Mouse (Mus musculus): Measurements from ENCODE around the gene Hnf4a. TPM values are rescaled to one million over a fixed set of nuclear protein-coding genes. Genes with fewer than 3 reads are reported as not detected.
"Not testable (repeated sequence)": the region's sequence is repeated elsewhere in the genome, so short reads cannot be mapped to it uniquely, and the experiment has no call there.

The Hnf4a gene
- 0.67 and 2.3 TPM in 2 replicates for polyA plus RNA-seq (2012; rRNA removed)

GRCm38 (mm10) chr2:163506300-163507004 lies at the start of gene Hnf4a:
Gene Hnf4a, plus strand, starts transcription at chr2:163506808.
- H3K4me1 ChIP-seq (ENCODE audit: control insufficient read depth, insufficient read depth, low read length), result no peaks in the 10 kb centered on the region
- TF ChIP-seq POLR2A (IDR thresholded peaks at IDR 0.05; ENCODE audit: borderline replicate concordance, extremely low read depth, low read depth, low read length) (no peak), CTCF (IDR thresholded peaks at IDR 0.05; ENCODE audit: insufficient read depth, low read length) (no peak)
- WGBS, result 76% methylated on average over 10 of the region's 10 CpGs
- no peak within 1 kb of the TSS for H3K4me3 ChIP-seq (replicated peaks; ENCODE audit: extremely low read depth, low read depth, low read length)
- no peak for DNase-seq

- WGBS, result 32% methylated on average over 27 of the region's 27 CpGs
- DNase-seq, result no peak
- Histone ChIP-seq H3K4me3 (replicated peaks; ENCODE audit: extremely low read depth, low read depth, low read length) (no peak overlapping the region), H3K4me1 (ENCODE audit: control insufficient read depth, insufficient read depth, low read length) (peaks cover 4% of the 10 kb centered on the region; the same call in 1 of the 2 replicates)
- no peak for TF ChIP-seq POLR2A (IDR thresholded peaks at IDR 0.05; ENCODE audit: borderline replicate concordance, extremely low read depth, low read depth, low read length)
These were observed 47.9 kb upstream of the Hnf4a start for GRCm38 (mm10) chr2:163458539-163459265.

GRCm38 (mm10) chr2:163459380-163459779 lies 47.2 kb upstream of the Hnf4a start:
- 27% methylated on average over 10 of the region's 10 CpGs for WGBS
- DNase-seq, result no peak
- Histone ChIP-seq H3K4me3 (replicated peaks; ENCODE audit: extremely low read depth, low read depth, low read length) (no peak overlapping the region), H3K4me1 (ENCODE audit: control insufficient read depth, insufficient read depth, low read length) (peaks cover 4% of the 10 kb centered on the region; the same call in 1 of the 2 replicates)
- TF ChIP-seq CTCF (IDR thresholded peaks at IDR 0.05; ENCODE audit: insufficient read depth, low read length) (no peak), POLR2A (IDR thresholded peaks at IDR 0.05; ENCODE audit: borderline replicate concordance, extremely low read depth, low read depth, low read length) (no peak)

- TF ChIP-seq CTCF (IDR thresholded peaks at IDR 0.05; ENCODE audit: insufficient read depth, low read length) (no peak), POLR2A (IDR thresholded peaks at IDR 0.05; ENCODE audit: borderline replicate concordance, extremely low read depth, low read depth, low read length) (no peak)
- 88% methylated on average over 8 of the region's 8 CpGs for WGBS
- H3K4me1 ChIP-seq (ENCODE audit: control insufficient read depth, insufficient read depth, low read length), result peaks cover 4% of the 10 kb centered on the region; the same call in 1 of the 2 replicates
- H3K4me3 ChIP-seq (replicated peaks; ENCODE audit: extremely low read depth, low read depth, low read length), result no peak overlapping the region
- no peak for DNase-seq
These were observed 46.0 kb upstream of the Hnf4a start for GRCm38 (mm10) chr2:163460622-163461021.

GRCm38 (mm10) chr2:163461307-163461706 lies 45.3 kb upstream of the Hnf4a start:
- not testable (repeated sequence) for H3K4me3 ChIP-seq (replicated peaks; ENCODE audit: extremely low read depth, low read depth, low read length); H3K4me1 ChIP-seq (ENCODE audit: control insufficient read depth, insufficient read depth, low read length); DNase-seq
- WGBS, result 93% methylated on average over 9 of the region's 9 CpGs

- no peak overlapping the region for H3K4me3 ChIP-seq (replicated peaks; ENCODE audit: extremely low read depth, low read depth, low read length)
- WGBS, result 79% methylated on average over 5 of the region's 5 CpGs
- TF ChIP-seq CTCF (IDR thresholded peaks at IDR 0.05; ENCODE audit: insufficient read depth, low read length) (no peak), POLR2A (IDR thresholded peaks at IDR 0.05; ENCODE audit: borderline replicate concordance, extremely low read depth, low read depth, low read length) (no peak)
- DNase-seq, result no peak
- peaks cover 4% of the 10 kb centered on the region; the same call in 1 of the 2 replicates for H3K4me1 ChIP-seq (ENCODE audit: control insufficient read depth, insufficient read depth, low read length)
These were observed 44.2 kb upstream of the Hnf4a start for GRCm38 (mm10) chr2:163462386-163462785.

- H3K4me1 ChIP-seq (ENCODE audit: control insufficient read depth, insufficient read depth, low read length), result peaks cover 4% of the 10 kb centered on the region; the same call in 1 of the 2 replicates
- no peak overlapping the region for H3K4me3 ChIP-seq (replicated peaks; ENCODE audit: extremely low read depth, low read depth, low read length)
- WGBS, result 75% methylated on average over 11 of the region's 11 CpGs
- no peak for DNase-seq
- TF ChIP-seq POLR2A (IDR thresholded peaks at IDR 0.05; ENCODE audit: borderline replicate concordance, extremely low read depth, low read depth, low read length), result no peak
- TF ChIP-seq CTCF (IDR thresholded peaks at IDR 0.05; ENCODE audit: insufficient read depth, low read length), result no peak
These were observed 43.8 kb upstream of the Hnf4a start for GRCm38 (mm10) chr2:163462801-163463200.

GRCm38 (mm10) chr2:163463251-163463769 lies 43.3 kb upstream of the Hnf4a start:
- 55% methylated on average over 10 of the region's 10 CpGs for WGBS
- no peak overlapping the region for H3K4me3 ChIP-seq (replicated peaks; ENCODE audit: extremely low read depth, low read depth, low read length)
- TF ChIP-seq POLR2A (IDR thresholded peaks at IDR 0.05; ENCODE audit: borderline replicate concordance, extremely low read depth, low read depth, low read length), result no peak
- peaks cover 4% of the 10 kb centered on the region; the same call in 1 of the 2 replicates for H3K4me1 ChIP-seq (ENCODE audit: control insufficient read depth, insufficient read depth, low read length)
- no peak for DNase-seq

- DNase-seq, result no peak
- Histone ChIP-seq H3K4me1 (ENCODE audit: control insufficient read depth, insufficient read depth, low read length) (no peaks in the 10 kb centered on the region), H3K4me3 (replicated peaks; ENCODE audit: extremely low read depth, low read depth, low read length) (no peak overlapping the region)
- TF ChIP-seq POLR2A (IDR thresholded peaks at IDR 0.05; ENCODE audit: borderline replicate concordance, extremely low read depth, low read depth, low read length) (no peak), CTCF (IDR thresholded peaks at IDR 0.05; ENCODE audit: insufficient read depth, low read length) (no peak)
- WGBS, result 50% methylated on average over 4 of the region's 4 CpGs
These were observed 42.6 kb upstream of the Hnf4a start for GRCm38 (mm10) chr2:163463998-163464397.

- Histone ChIP-seq H3K4me1 (ENCODE audit: control insufficient read depth, insufficient read depth, low read length) (no peaks in the 10 kb centered on the region), H3K4me3 (replicated peaks; ENCODE audit: extremely low read depth, low read depth, low read length) (no peak overlapping the region)
- WGBS, result 44% methylated on average over 6 of the region's 6 CpGs
- no peak for DNase-seq
- TF ChIP-seq POLR2A (IDR thresholded peaks at IDR 0.05; ENCODE audit: borderline replicate concordance, extremely low read depth, low read depth, low read length) (no peak), CTCF (IDR thresholded peaks at IDR 0.05; ENCODE audit: insufficient read depth, low read length) (no peak)
These were observed 42.0 kb upstream of the Hnf4a start for GRCm38 (mm10) chr2:163464562-163464961.

All from lung, adult 2 months (tissue).